Mouse (Mus musculus) hindbrain, postnatal 0 days (tissue): Measurements from ENCODE around the gene Lman1l. TPM values are rescaled to one million over a fixed set of nuclear protein-coding genes. Genes with fewer than 3 reads are reported as not detected.
A peak's percentile ranks its signal among the peaks of the same experiment; 100 is the strongest.

Experiments
- ATAC-seq: fragments of 200-750 bp; cut with Nextera tagmentation; 2 replicates; pipeline ENCODE4 v1.8.0; 2017; ENCODE audit warnings: mild to moderate bottlenecking, moderate TSS enrichment, moderate library complexity
- DNase-seq: peaks from one replicate; pipeline ENCODE4 v3.0.0-alpha.2; 2015; ENCODE audit warnings: low spot score
- H3K27ac ChIP-seq: fragments of 300-500 bp; sonication (generic); 2 replicates; pipeline ENCODE4 v1.5.1; 2014; ENCODE audit warnings: mild to moderate bottlenecking
- H3K27me3 ChIP-seq: fragments of 300-500 bp; sonication (generic); 2 replicates; pipeline ENCODE4 v1.6.1; 2014; ENCODE audit warnings: low read length, mixed read lengths; ENCODE audit not compliant: insufficient read depth
- H3K36me3 ChIP-seq: fragments of 300-500 bp; sonication (generic); 2 replicates; pipeline ENCODE4 v1.6.1; 2014; ENCODE audit warnings: low read length, mixed read lengths; ENCODE audit not compliant: insufficient read depth
- H3K4me1 ChIP-seq: fragments of 300-500 bp; sonication (generic); 2 replicates; pipeline ENCODE4 v1.6.1; 2014; ENCODE audit warnings: antibody characterized with exemption, low read length, mixed read lengths; ENCODE audit not compliant: insufficient read depth
- H3K4me2 ChIP-seq: fragments of 300-500 bp; sonication (generic); 2 replicates; pipeline ENCODE4 v1.6.1; 2014; ENCODE audit warnings: low read depth, mild to moderate bottlenecking, low read length, moderate library complexity, mixed read lengths
- H3K4me3 ChIP-seq: fragments of 300-500 bp; sonication (generic); 2 replicates; pipeline ENCODE4 v1.5.1; 2014; ENCODE audit warnings: low read length
- H3K9ac ChIP-seq: fragments of 300-500 bp; sonication (generic); replicated peaks from 2 replicates; pipeline ENCODE4 v1.6.1; 2014; ENCODE audit warnings: mild to moderate bottlenecking, low read length, moderate library complexity, mixed read lengths
- H3K9me3 ChIP-seq: fragments of 300-500 bp; sonication (generic); 2 replicates; pipeline ENCODE4 v1.6.1; 2016; ENCODE audit warnings: low read length, mixed read lengths
- CTCF ChIP-seq: IDR thresholded peaks from 2 replicates; pipeline ENCODE4 v1.5.1; 2016; ENCODE audit warnings: antibody characterized with exemption, control low read depth, low read depth
- WGBS: fragments of 180-500 bp; shearing (Covaris S2); extraction: QIAGEN DNeasy Blood & Tissue Kit; methylation state at CpG from one replicate; pipeline ENCODE4 v1.1.7; 2014; 5-methylcytosine and 5-hydroxymethylcytosine counted together
- polyA plus RNA-seq: library from polyadenylated mRNA; unstranded; fragments of >200 nt; fragmentation: Nextera tagmentation; extraction: Ambion mirVana; gene quantifications from 2 replicates; pipeline ENCODE4 v1.2.1, GENCODE M21; 2015
- total RNA-seq: library from RNA; depleted of rRNA; stranded (reverse); fragments of >200 nt; gene quantifications from 2 replicates; pipeline ENCODE4 v1.2.3, GENCODE M21; 2014

Lman1l gene
- total and polyA plus RNA-seq, 2 experiments from 2014 or later: not detected

DNA sequence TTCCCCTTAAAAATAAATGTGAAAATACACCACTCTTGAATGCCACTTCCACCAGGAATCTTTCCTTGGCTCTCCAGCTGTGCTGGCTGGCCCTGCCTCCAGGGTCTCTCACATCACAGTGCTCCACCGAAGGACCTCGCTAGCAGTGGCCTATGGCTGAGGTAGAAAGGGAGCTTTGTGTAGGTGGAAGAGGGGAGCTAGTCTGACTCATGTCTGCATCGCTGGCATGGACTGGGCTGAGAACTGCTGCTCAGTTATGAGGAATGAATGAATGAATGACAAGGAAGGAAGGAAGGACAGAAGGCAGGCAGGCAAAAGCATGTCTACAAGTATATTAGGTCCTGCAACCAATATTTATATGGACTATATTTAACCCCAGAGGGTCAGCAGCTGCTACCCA, 16.7 kb upstream of the Lman1l start:
- ATAC-seq: no peak
- peak overlapping the region; percentile 62; the same call in 1 of the 2 replicates for H3K27ac ChIP-seq
- no peaks in the 10 kb centered on the region for H3K27me3 ChIP-seq
- TF ChIP-seq CTCF: no peak
- peaks cover 37% of the 10 kb centered on the region for H3K4me1 ChIP-seq
- 51% methylated on average over 3 of the region's 3 CpGs for WGBS
- no peak for DNase-seq
- H3K9ac ChIP-seq: no peak overlapping the region
- 0 out of 2 replicates have a peak, but pooled peaks cover 4% of the 10 kb centered on the region for H3K36me3 ChIP-seq
- H3K4me2 ChIP-seq: peak overlapping the region; percentile 5; the same call in 1 of the 2 replicates
- H3K9me3 ChIP-seq: no peaks in the 10 kb centered on the region
- H3K4me3 ChIP-seq: no peak overlapping the region

DNA sequence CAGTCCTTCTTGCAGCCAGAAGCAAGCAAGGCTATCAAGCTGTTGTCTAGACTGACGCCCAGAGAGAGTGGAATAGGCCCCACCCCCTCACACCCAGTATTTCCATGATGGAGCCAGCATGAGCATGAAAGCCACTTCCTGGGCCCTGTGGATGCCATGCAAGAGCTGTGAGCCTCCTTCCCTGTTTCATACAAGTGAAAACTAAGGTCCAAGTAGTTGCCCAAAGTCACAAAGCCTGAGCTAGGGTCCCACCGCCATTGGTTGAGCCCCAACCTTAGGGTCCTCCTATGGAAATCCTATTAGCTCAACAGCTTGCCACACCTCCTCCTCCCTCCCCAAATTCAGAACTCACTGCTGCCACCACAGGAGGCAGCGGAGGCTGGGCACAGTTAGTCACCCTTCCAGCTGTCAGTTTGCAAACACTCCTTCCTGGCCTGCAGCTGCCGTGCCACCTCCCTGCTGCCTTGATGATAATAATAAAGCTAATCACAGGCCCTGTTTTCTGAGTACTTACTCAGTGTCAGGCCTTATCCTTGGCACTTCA, 13.0 kb upstream of the Lman1l start:
- H3K36me3 ChIP-seq: peaks cover 29% of the 10 kb centered on the region

GRCm38 (mm10) chr9:57629118-57629874, 8.7 kb upstream of the Lman1l start:
- TF ChIP-seq CTCF: peak; percentile 99
- ATAC-seq: peak; percentile 80
- Histone ChIP-seq H3K36me3 (peaks cover 64% of the 10 kb centered on the region), H3K27me3 (no peaks in the 10 kb centered on the region), H3K9ac (no peak overlapping the region), H3K4me3 (no peak overlapping the region), H3K4me1 (no peaks in the 10 kb centered on the region; the same call in 1 of the 2 replicates), H3K27ac (peak overlapping the region; percentile 27; the same call in 1 of the 2 replicates), H3K4me2 (no peak overlapping the region), H3K9me3 (no peaks in the 10 kb centered on the region)
- WGBS: 73% methylated on average over 14 of the region's 14 CpGs
- DNase-seq: peak; percentile 84

More for the DNA sequence above, 13.0 kb upstream of the Lman1l start:
- H3K27ac ChIP-seq: no peak overlapping the region
- TF ChIP-seq CTCF: peak; percentile 31
- peaks cover 15% of the 10 kb centered on the region for H3K4me1 ChIP-seq
- H3K27me3 ChIP-seq: no peaks in the 10 kb centered on the region
- H3K4me3 ChIP-seq: no peak overlapping the region
- peak; percentile 44 for DNase-seq
- H3K9me3 ChIP-seq: no peaks in the 10 kb centered on the region
- no peak for ATAC-seq
- H3K4me2 ChIP-seq: no peak overlapping the region
- WGBS: 32% methylated on average over 4 of the region's 4 CpGs
- no peak overlapping the region for H3K9ac ChIP-seq

- WGBS: 89% methylated on average over 12 of the region's 12 CpGs
- no peaks in the 10 kb centered on the region for H3K4me1 ChIP-seq
- H3K4me2 ChIP-seq: no peak overlapping the region
- no peak for TF ChIP-seq CTCF
- H3K27ac ChIP-seq: no peak overlapping the region
- no peaks in the 10 kb centered on the region for H3K27me3 ChIP-seq
- DNase-seq (no peak), ATAC-seq (no peak)
- no peak overlapping the region for H3K9ac ChIP-seq
- H3K9me3 ChIP-seq: no peaks in the 10 kb centered on the region
- H3K4me3 ChIP-seq: no peak overlapping the region
- peaks cover 64% of the 10 kb centered on the region for H3K36me3 ChIP-seq
Observed at GRCm38 (mm10) chr9:57628717-57629116, 8.1 kb upstream of the Lman1l start.

- ATAC-seq: no peak
- no peak for TF ChIP-seq CTCF
- H3K27ac ChIP-seq: no peak overlapping the region
Observed at GRCm38 (mm10) chr9:57627892-57628291, 7.3 kb upstream of the Lman1l start.

DNA sequence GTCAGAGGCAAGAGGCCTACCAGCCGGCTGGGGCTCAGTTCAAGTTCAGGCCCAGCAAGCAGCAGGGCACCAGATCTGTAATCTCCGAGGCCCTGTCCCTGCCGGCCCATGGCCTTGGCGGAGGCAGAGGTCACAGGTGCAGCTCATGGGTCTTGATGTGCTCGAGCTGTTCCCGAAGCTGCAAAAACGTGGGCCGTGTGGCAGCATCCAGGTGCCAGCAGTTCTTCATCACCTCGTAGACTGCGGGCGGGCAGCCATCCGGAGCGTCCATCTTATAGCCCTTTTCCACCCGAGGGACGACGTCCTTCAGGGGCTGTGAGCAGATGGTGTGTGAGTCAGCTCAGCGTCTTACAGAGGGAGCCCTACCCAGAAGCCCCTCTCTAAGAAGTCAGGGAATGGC, 6.6 kb upstream of the Lman1l start:
- Histone ChIP-seq H3K4me3 (no peak overlapping the region), H3K4me2 (no peak overlapping the region), H3K27ac (no peak overlapping the region), H3K4me1 (no peaks in the 10 kb centered on the region), H3K9ac (no peak overlapping the region), H3K9me3 (no peaks in the 10 kb centered on the region), H3K36me3 (peaks cover 64% of the 10 kb centered on the region), H3K27me3 (no peaks in the 10 kb centered on the region)
- no peak for TF ChIP-seq CTCF
- DNase-seq: no peak
- WGBS: 80% methylated on average over 17 of the region's 17 CpGs
- ATAC-seq: no peak

More at GRCm38 (mm10) chr9:57627892-57628291, 7.3 kb upstream of the Lman1l start:
- Histone ChIP-seq H3K4me3 (no peak overlapping the region), H3K36me3 (peaks cover 64% of the 10 kb centered on the region), H3K27me3 (no peaks in the 10 kb centered on the region), H3K9ac (no peak overlapping the region), H3K9me3 (no peaks in the 10 kb centered on the region), H3K4me2 (no peak overlapping the region), H3K4me1 (no peaks in the 10 kb centered on the region)
- no peak for DNase-seq
- WGBS: 94% methylated on average over 11 of the region's 11 CpGs
